Mouse (Mus musculus) kidney, adult 2 months (tissue): ENCODE measurements around the gene Maco1.

Experiments
- CTCF ChIP-seq: fragments of 200-500 bp; conservative IDR thresholded peaks from 2 replicates; pipeline ENCODE4 v1.5.1; 2011; ENCODE audit warnings: low read depth, mild to moderate bottlenecking, control low read depth, low read length, moderate library complexity, mixed read lengths; ENCODE audit not compliant: insufficient read depth, insufficient read length
- POLR2A ChIP-seq: fragments of 200-500 bp; IDR thresholded peaks from one replicate; pipeline ENCODE4 v1.6.1; 2011; ENCODE audit warnings: low read depth, low read length, control low read depth

DNA sequence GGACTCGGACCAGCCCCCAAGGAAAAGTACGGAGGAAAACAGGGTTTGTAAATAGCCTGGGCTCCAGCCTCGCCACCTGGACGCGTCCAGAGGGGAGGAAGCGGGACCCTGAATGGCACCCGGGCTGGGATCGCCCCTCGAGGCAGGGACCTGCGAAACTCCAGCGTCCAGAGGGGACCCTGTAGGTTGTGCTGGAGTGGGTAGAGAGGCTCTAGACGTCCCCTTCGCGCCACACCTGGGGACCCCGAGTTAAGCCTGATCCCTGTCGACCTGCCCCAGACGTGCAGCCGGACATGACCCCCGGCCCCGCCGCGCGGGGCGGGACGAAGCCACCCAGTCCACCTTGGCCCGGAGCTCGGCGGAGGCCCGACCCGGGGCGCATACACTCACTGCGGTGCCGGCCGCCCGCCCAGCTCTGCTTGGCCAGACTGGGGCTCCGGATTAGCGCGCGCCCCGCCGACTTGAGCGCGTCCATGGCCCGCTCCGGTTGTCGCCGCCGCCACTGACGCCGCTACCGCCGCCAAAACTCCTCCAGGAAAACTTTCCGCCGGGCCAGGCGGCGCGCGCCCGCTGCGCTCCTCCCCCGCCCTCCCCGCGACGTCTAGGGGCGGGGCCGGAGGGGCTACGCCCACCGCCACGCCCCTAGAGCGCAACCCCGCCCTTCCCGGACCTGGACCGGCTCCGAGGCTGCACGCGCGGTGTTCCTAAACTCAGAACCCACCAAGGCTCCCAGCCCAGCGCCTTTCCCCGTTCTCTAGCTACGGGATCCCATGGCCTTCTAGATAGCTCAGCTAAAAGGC, 85.5 kb downstream of the Maco1 start, which contains the start of gene Ldlrap1:
- TF ChIP-seq CTCF, result no peak
- no peak for TF ChIP-seq POLR2A
